Mouse (Mus musculus) limb, embryonic 15.5 days (tissue): ENCODE measurements at regions not wholly inside any gene's neighbourhood (a gene's known extent, or its start where the extent isn't known, plus 50 kb on each side); places are given as distances from the start of the nearest gene placed in this dataset.
A peak's percentile ranks its signal among the peaks of the same experiment; 100 is the strongest.

Experiments used
- ATAC-seq: fragments of 200-750 bp; cut with Nextera tagmentation; 2 replicates; pipeline ENCODE4 v1.8.0; 2017; ENCODE audit warnings: low read depth, moderate TSS enrichment; ENCODE audit not compliant: insufficient number of reproducible peaks, low FRiP score, low TSS enrichment
- H3K27ac ChIP-seq: fragments of 300-500 bp; sonication (generic); 2 replicates; pipeline ENCODE4 v1.5.1; 2015; ENCODE audit warnings: moderate library complexity, mild to moderate bottlenecking, inconsistent platforms
- H3K27me3 ChIP-seq: fragments of 300-500 bp; sonication (generic); 2 replicates; pipeline ENCODE4 v1.6.1; 2015; ENCODE audit warnings: inconsistent platforms
- H3K36me3 ChIP-seq: fragments of 300-500 bp; sonication (generic); 2 replicates; pipeline ENCODE4 v1.6.1; 2015; ENCODE audit warnings: inconsistent platforms
- H3K4me1 ChIP-seq: fragments of 300-500 bp; sonication (generic); 2 replicates; pipeline ENCODE4 v1.6.1; 2015; ENCODE audit warnings: inconsistent platforms
- H3K4me2 ChIP-seq: fragments of 300-500 bp; sonication (generic); 2 replicates; pipeline ENCODE4 v1.6.1; 2015; ENCODE audit warnings: mild to moderate bottlenecking, inconsistent platforms
- H3K4me3 ChIP-seq: fragments of 300-500 bp; sonication (generic); 2 replicates; pipeline ENCODE4 v1.5.1; 2015; ENCODE audit warnings: mild to moderate bottlenecking, inconsistent platforms
- H3K9ac ChIP-seq: fragments of 300-500 bp; sonication (generic); 2 replicates; pipeline ENCODE4 v1.6.1; 2015; ENCODE audit warnings: inconsistent platforms
- H3K9me3 ChIP-seq: fragments of 300-500 bp; sonication (generic); 2 replicates; pipeline ENCODE4 v1.6.1; 2016; ENCODE audit warnings: inconsistent platforms
- WGBS: fragments of 180-500 bp; shearing (Covaris S2); methylation state at CpG from one replicate; pipeline ENCODE4 v1.1.7; 2015; 5-methylcytosine and 5-hydroxymethylcytosine counted together

- H3K9ac ChIP-seq, result no peak overlapping the region
- WGBS, result 47% methylated on average over 10 of the region's 10 CpGs
- no peak overlapping the region for H3K27ac ChIP-seq
- H3K4me2 ChIP-seq, result peak overlapping the region; percentile 29
- no peak for ATAC-seq
- H3K9me3 ChIP-seq, result no peaks in the 10 kb centered on the region
- H3K4me3 ChIP-seq, result no peak overlapping the region
- H3K27me3 ChIP-seq, result 0 out of 2 replicates have a peak, but pooled peaks cover 7% of the 10 kb centered on the region
- H3K4me1 ChIP-seq, result peaks cover 3% of the 10 kb centered on the region; the same call in 1 of the 2 replicates
- H3K36me3 ChIP-seq, result no peaks in the 10 kb centered on the region
Measured at GRCm38 (mm10) chr11:71440392-71440791, 209.9 kb upstream of the Nlrp1b start.

DNA sequence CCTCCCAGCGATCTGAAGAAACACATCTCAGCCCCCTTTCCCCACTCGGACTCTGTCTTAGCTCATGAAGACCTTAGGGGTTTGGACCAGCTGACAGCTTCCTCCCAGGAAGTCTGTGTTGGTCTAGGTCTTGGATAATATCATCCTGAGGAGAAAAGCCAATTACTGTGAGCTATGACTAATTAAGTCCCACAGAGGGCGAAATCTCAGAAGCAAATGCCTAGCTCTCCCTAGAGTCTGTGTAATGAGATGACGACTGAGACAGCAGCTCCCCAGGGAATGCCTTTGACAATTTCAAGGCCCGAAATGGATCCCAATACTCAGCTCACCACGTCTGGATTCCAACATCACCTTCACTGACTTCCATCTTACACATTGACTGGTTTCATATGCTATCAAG lies 213.5 kb upstream of the Nlrp1b start:
- no peak overlapping the region for H3K9ac ChIP-seq
- no peak for ATAC-seq
- 0 out of 2 replicates have a peak, but pooled peaks cover 7% of the 10 kb centered on the region for H3K27me3 ChIP-seq
- H3K9me3 ChIP-seq, result no peaks in the 10 kb centered on the region
- H3K36me3 ChIP-seq, result no peaks in the 10 kb centered on the region
- WGBS, result 52% methylated on average over 6 of the region's 6 CpGs
- H3K4me2 ChIP-seq, result no peak overlapping the region
- H3K4me1 ChIP-seq, result peaks cover 3% of the 10 kb centered on the region; the same call in 1 of the 2 replicates
- H3K27ac ChIP-seq, result no peak overlapping the region
- H3K4me3 ChIP-seq, result no peak overlapping the region

DNA sequence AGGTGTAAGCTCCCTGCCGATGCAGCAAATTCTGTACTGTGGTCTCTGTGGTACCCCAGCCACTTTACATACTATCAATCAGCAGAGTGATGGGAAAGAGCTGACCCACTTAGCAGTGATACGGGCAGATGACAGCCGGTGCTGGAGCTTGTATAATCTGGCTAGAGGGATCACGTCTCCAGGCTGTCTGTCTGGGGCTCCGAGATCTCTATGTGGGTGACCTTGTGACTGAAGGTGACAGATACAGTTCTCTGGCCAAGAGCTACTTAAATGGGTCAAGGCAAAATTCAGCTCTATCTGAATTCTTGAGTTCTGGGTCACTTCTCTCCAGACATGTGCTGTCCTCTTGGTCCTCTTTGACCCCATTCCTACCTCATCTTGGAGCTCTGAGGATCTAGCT lies 216.1 kb upstream of the Nlrp1b start:
- ATAC-seq, result no peak
- Histone ChIP-seq H3K27me3 (no peaks in the 10 kb centered on the region), H3K4me3 (no peak overlapping the region), H3K9me3 (no peaks in the 10 kb centered on the region), H3K27ac (no peak overlapping the region), H3K4me1 (no peaks in the 10 kb centered on the region), H3K36me3 (no peaks in the 10 kb centered on the region), H3K9ac (no peak overlapping the region), H3K4me2 (no peak overlapping the region)
- WGBS, result 75% methylated on average over 5 of the region's 5 CpGs

- H3K4me3 ChIP-seq, result no peak overlapping the region
- no peak overlapping the region for H3K4me2 ChIP-seq
- WGBS, result 45% methylated on average over 10 of the region's 10 CpGs
Measured at GRCm38 (mm10) chr11:71447841-71448745, 217.6 kb upstream of the Nlrp1b start.

GRCm38 (mm10) chr11:71480094-71480493 lies 249.6 kb upstream of the Nlrp1b start:
- 74% methylated on average over 3 of the region's 3 CpGs for WGBS
- no peak for ATAC-seq
- Histone ChIP-seq H3K4me2 (no peak overlapping the region), H3K27me3 (no peaks in the 10 kb centered on the region), H3K27ac (no peak overlapping the region), H3K9ac (no peak overlapping the region), H3K9me3 (no peaks in the 10 kb centered on the region), H3K36me3 (no peaks in the 10 kb centered on the region), H3K4me3 (no peak overlapping the region), H3K4me1 (no peaks in the 10 kb centered on the region)

More at GRCm38 (mm10) chr11:71447841-71448745, 217.6 kb upstream of the Nlrp1b start:
- no peak for ATAC-seq
- Histone ChIP-seq H3K36me3 (no peaks in the 10 kb centered on the region), H3K9me3 (no peaks in the 10 kb centered on the region), H3K27ac (no peak overlapping the region), H3K4me1 (no peaks in the 10 kb centered on the region), H3K9ac (no peak overlapping the region), H3K27me3 (no peaks in the 10 kb centered on the region)

DNA sequence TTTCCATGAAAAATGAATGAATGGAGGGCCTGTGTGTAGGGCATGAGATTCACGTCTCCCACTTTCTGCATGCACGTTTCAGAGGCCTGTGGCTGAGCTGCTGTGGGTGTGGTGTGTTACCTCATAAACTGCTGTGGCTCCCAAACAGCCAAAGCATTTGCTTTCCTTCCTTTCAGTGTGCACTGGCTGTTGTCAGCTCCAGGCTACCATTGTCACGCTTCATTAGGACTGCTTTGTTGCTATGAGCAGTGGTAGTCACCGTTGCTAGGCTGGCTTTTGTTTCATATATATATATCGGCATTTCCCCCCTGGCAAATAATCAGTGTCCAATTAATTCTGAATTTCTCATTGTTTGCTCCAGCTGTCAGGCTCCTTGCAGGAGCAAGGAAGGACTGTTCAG lies 251.9 kb upstream of the Wscd1 start:
- H3K4me3 ChIP-seq, result no peak overlapping the region
- ATAC-seq, result no peak
- 44% methylated on average over 5 of the region's 5 CpGs for WGBS

DNA sequence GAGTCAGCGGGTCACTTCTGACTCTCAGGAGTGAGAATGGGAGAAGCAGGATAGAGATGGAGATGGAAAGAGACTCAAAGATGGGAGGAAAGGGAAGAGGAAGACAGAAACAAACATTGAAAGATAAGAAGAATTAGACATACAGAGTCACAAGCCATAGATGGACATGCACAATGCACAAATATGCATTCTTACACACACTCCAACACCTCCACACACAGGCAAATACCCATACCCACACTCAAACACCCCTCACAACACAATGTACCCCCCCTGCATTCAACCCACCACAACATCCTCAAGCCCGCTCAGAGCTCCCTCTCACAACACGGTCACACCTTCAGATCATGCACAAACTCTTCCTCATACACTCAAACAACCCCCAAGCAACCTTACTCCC lies 251.4 kb upstream of the Wscd1 start:
- ATAC-seq, result no peak
- H3K27ac ChIP-seq, result no peak overlapping the region
- H3K9me3 ChIP-seq, result no peaks in the 10 kb centered on the region
- H3K4me3 ChIP-seq, result no peak overlapping the region
- no peaks in the 10 kb centered on the region for H3K4me1 ChIP-seq
- 90% methylated on average over 3 of the region's 3 CpGs for WGBS
- no peak overlapping the region for H3K9ac ChIP-seq
- H3K4me2 ChIP-seq, result no peak overlapping the region
- H3K36me3 ChIP-seq, result no peaks in the 10 kb centered on the region
- H3K27me3 ChIP-seq, result no peaks in the 10 kb centered on the region

More for the DNA sequence above, 251.9 kb upstream of the Wscd1 start:
- no peak overlapping the region for H3K27ac ChIP-seq
- H3K36me3 ChIP-seq, result no peaks in the 10 kb centered on the region
- H3K27me3 ChIP-seq, result no peaks in the 10 kb centered on the region
- H3K4me2 ChIP-seq, result no peak overlapping the region
- no peak overlapping the region for H3K9ac ChIP-seq
- no peaks in the 10 kb centered on the region for H3K9me3 ChIP-seq
- H3K4me1 ChIP-seq, result no peaks in the 10 kb centered on the region

- ATAC-seq, result no peak
- H3K4me2 ChIP-seq, result no peak overlapping the region
- WGBS, result 76% methylated on average over 3 of the region's 3 CpGs
Measured at GRCm38 (mm10) chr11:71502156-71502555, 247.6 kb upstream of the Wscd1 start.

GRCm38 (mm10) chr11:71512271-71513066 lies 237.3 kb upstream of the Wscd1 start:
- peaks cover 6% of the 10 kb centered on the region for H3K4me1 ChIP-seq
- 20% methylated on average over 15 of the region's 15 CpGs for WGBS
- no peak overlapping the region for H3K4me3 ChIP-seq
- H3K27me3 ChIP-seq, result no peaks in the 10 kb centered on the region
- H3K27ac ChIP-seq, result no peak overlapping the region
- 0 out of 2 replicates have a peak, but pooled peaks have one; percentile 44 for ATAC-seq
- no peak overlapping the region for H3K9ac ChIP-seq
- no peaks in the 10 kb centered on the region for H3K36me3 ChIP-seq
- no peaks in the 10 kb centered on the region for H3K9me3 ChIP-seq
- no peak overlapping the region for H3K4me2 ChIP-seq

More at GRCm38 (mm10) chr11:71502156-71502555, 247.6 kb upstream of the Wscd1 start:
- Histone ChIP-seq H3K4me1 (no peaks in the 10 kb centered on the region), H3K9me3 (no peaks in the 10 kb centered on the region), H3K9ac (no peak overlapping the region), H3K36me3 (no peaks in the 10 kb centered on the region), H3K27me3 (no peaks in the 10 kb centered on the region), H3K27ac (no peak overlapping the region), H3K4me3 (no peak overlapping the region)

DNA sequence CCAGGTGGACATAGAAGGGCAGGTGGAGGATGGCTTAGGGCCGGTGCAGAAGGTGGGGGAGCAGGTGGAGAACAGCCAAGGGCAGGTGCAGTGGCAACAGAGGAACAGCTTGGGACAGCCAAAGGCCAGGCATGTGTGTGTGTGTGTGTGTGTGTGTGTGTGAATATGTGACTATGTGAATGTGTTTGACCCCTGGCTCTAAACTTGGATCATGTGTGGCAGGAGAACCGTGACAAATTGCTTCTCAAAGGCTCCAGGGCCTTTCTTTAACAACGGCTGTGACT lies 236.7 kb upstream of the Wscd1 start:
- Histone ChIP-seq H3K36me3 (no peaks in the 10 kb centered on the region), H3K4me1 (peaks cover 6% of the 10 kb centered on the region)
- WGBS, result 51% methylated on average over 3 of the region's 3 CpGs

DNA sequence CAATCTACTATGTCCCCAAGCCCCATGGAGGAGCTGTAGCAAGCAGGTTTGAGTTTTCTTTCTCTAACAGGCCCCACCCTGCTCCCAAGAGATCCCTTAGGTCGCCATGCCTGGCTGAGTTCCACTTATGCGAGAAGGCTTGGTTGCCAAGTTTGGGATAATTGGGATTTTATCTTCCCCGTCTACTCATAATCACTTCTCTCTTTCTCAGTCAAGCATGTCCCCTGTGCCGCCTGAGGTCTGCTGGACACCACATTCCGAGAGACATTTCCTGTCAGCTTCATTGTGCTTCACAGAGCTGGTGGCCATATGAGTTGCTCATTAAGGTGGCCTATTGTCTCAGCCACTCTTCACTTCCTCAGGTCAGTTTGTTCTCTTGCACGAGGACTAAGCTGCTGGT lies 234.5 kb upstream of the Wscd1 start:
- Histone ChIP-seq H3K4me1 (peaks cover 6% of the 10 kb centered on the region), H3K9ac (no peak overlapping the region), H3K9me3 (no peaks in the 10 kb centered on the region), H3K4me3 (no peak overlapping the region), H3K27me3 (no peaks in the 10 kb centered on the region), H3K4me2 (no peak overlapping the region), H3K27ac (no peak overlapping the region), H3K36me3 (no peaks in the 10 kb centered on the region)
- 49% methylated on average over 6 of the region's 6 CpGs for WGBS
- no peak for ATAC-seq

More for the DNA sequence above, 236.7 kb upstream of the Wscd1 start:
- H3K27me3 ChIP-seq, result no peaks in the 10 kb centered on the region
- H3K9ac ChIP-seq, result no peak overlapping the region
- no peaks in the 10 kb centered on the region for H3K9me3 ChIP-seq
- ATAC-seq, result no peak
- no peak overlapping the region for H3K27ac ChIP-seq
- no peak overlapping the region for H3K4me3 ChIP-seq
- no peak overlapping the region for H3K4me2 ChIP-seq

DNA sequence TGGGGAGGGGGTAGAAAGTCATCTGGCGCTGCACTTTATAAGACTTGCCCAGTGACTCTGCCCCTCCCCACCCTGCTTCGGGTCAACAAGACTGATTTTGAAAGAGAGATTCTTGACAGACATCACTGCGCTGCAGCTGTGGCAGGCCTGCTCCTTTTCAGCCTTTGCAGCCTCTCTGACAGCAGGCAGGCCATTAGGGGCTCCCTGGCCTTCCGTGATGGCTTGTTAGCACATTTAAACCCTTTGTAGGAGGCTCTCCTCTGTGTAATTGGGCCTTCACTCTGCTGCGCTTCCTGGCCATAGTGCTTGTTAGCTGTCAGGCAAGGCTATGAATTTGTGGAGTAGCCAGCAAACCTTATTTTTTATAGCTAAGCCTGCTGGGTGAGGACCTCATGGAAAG lies 232.3 kb upstream of the Wscd1 start:
- 19% methylated on average over 5 of the region's 5 CpGs for WGBS
- Histone ChIP-seq H3K4me1 (peaks cover 5% of the 10 kb centered on the region), H3K27ac (no peak overlapping the region), H3K4me2 (no peak overlapping the region), H3K9me3 (no peaks in the 10 kb centered on the region), H3K27me3 (no peaks in the 10 kb centered on the region), H3K36me3 (no peaks in the 10 kb centered on the region), H3K4me3 (no peak overlapping the region), H3K9ac (no peak overlapping the region)
- ATAC-seq, result no peak
